Mouse (Mus musculus) cerebellum, adult 2 months (tissue): ENCODE results near the gene Nudt7. TPM values are rescaled to one million over a fixed set of nuclear protein-coding genes. Genes with fewer than 3 reads are reported as not detected.

ENCODE experiments used
- DNase-seq, 2 experiments: peaks; one replicate each; pipeline ENCODE4 v3.0.0; 2021
- H3K27ac ChIP-seq: fragments of 200-500 bp; 2 replicates; pipeline ENCODE4 v1.5.1; 2012; ENCODE audit warnings: low read length, control low read depth, inconsistent platforms; ENCODE audit not compliant: insufficient read depth
- H3K27me3 ChIP-seq: fragments of 200-500 bp; 2 replicates; pipeline ENCODE4 v1.6.1; 2012; ENCODE audit warnings: inconsistent platforms, mild to moderate bottlenecking, low read length, moderate library complexity; ENCODE audit not compliant: control insufficient read depth, insufficient read depth
- H3K4me1 ChIP-seq: fragments of 200-500 bp; 2 replicates; pipeline ENCODE4 v1.6.1; 2011; ENCODE audit warnings: low read length; ENCODE audit not compliant: control insufficient read depth, insufficient read depth
- H3K4me3 ChIP-seq: fragments of 200-500 bp; replicated peaks from 2 replicates; pipeline ENCODE3; 2011; ENCODE audit warnings: mild to moderate bottlenecking, low read depth, low read length, control low read depth; ENCODE audit not compliant: insufficient read depth
- CTCF ChIP-seq: fragments of 200-500 bp; IDR thresholded peaks from 2 replicates; pipeline ENCODE4 v1.5.1; 2011; ENCODE audit warnings: low read depth, mild to moderate bottlenecking, control low read depth, low read length, moderate library complexity, borderline replicate concordance; ENCODE audit not compliant: insufficient read depth
- POLR2A ChIP-seq: fragments of 200-500 bp; IDR thresholded peaks from 2 replicates; pipeline ENCODE4 v1.6.1; 2011; ENCODE audit warnings: low read length, control low read depth, borderline replicate concordance; ENCODE audit not compliant: insufficient read depth
- WGBS: fragments of 180-500 bp; shearing (Covaris S2); methylation state at CpG from one replicate; pipeline ENCODE4 v1.1.7; 2018; 5-methylcytosine and 5-hydroxymethylcytosine counted together
- polyA plus RNA-seq: library from polyadenylated mRNA; depleted of rRNA; stranded (reverse); fragments of >200 nt; gene quantifications from 2 replicates; pipeline ENCODE4 v1.2.3, GENCODE M21; 2012

Nudt7 gene
- polyA plus RNA-seq, 1 experiment: 12.4 TPM

GRCm38 (mm10) chr8:114105971-114106370 lies 27.4 kb upstream of the Nudt7 start:
- H3K27ac ChIP-seq: no peak overlapping the region
- TF ChIP-seq POLR2A: no peak
- TF ChIP-seq CTCF: no peak
- H3K4me1 ChIP-seq: no peaks in the 10 kb centered on the region
- 94% methylated on average over 5 of the region's 5 CpGs for WGBS
- H3K27me3 ChIP-seq: no peaks in the 10 kb centered on the region
- H3K4me3 ChIP-seq: no peak overlapping the region
- DNase-seq: no peak

- no peak for DNase-seq
- no peak for TF ChIP-seq POLR2A
- TF ChIP-seq CTCF: no peak
- no peak overlapping the region for H3K27ac ChIP-seq
- H3K4me1 ChIP-seq: no peaks in the 10 kb centered on the region
- no peaks in the 10 kb centered on the region for H3K27me3 ChIP-seq
- WGBS: 50% methylated on average over 20 of the region's 20 CpGs
- no peak overlapping the region for H3K4me3 ChIP-seq
Observed at GRCm38 (mm10) chr8:114109365-114110140, 23.8 kb upstream of the Nudt7 start.

- TF ChIP-seq CTCF (no peak), POLR2A (no peak)
- no peak for DNase-seq
- Histone ChIP-seq H3K4me1 (no peaks in the 10 kb centered on the region), H3K27me3 (no peaks in the 10 kb centered on the region), H3K27ac (no peak overlapping the region), H3K4me3 (no peak overlapping the region)
- WGBS: 72% methylated on average over 1 of the region's 1 CpGs
Observed at GRCm38 (mm10) chr8:114115076-114115475, 18.3 kb upstream of the Nudt7 start.

DNA sequence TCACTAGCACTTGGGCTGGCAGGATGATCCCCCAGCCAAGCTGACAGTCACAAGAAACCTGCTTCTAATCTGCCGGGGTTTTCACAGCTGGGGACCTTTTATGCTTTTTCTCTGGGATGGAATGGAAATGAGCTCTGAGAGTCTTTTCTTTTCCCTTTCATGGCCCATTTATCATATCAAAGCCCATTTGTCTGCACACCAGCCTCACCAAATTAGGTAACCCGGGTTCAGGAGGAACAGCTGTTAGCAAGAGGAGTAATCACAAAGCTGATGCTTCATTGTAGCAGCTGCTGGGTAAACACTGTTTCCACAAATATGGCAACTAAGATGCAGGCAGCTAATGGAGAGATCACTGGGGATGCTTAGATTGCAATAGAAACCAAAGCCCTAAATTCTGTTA lies 17.3 kb upstream of the Nudt7 start:
- Histone ChIP-seq H3K4me3 (no peak overlapping the region), H3K27me3 (no peaks in the 10 kb centered on the region), H3K4me1 (no peaks in the 10 kb centered on the region), H3K27ac (no peak overlapping the region)
- TF ChIP-seq CTCF (no peak), POLR2A (no peak)
- WGBS: 13% methylated on average over 2 of the region's 2 CpGs
- no peak for DNase-seq

DNA sequence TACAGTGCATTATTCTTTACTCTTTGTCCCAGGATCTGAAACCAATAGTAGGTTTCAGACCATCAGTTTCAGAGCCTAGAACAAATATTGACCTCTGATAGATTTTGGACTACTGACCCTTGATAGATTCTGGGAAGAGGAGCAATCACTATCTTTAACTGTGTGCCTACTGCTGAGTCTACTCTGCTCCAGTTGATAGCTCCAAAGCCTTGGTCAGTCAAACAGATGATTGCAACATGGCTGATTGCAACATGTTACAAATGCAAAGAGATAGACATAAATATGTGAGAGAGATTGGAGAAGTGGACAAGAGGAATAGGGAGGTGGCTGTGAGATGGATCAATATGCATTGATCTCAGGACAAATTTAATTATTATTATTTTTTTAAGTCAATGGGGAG lies 15.9 kb upstream of the Nudt7 start:
- Histone ChIP-seq H3K4me3 (no peak overlapping the region), H3K4me1 (no peaks in the 10 kb centered on the region), H3K27ac (no peak overlapping the region), H3K27me3 (no peaks in the 10 kb centered on the region)
- no peak for DNase-seq
- no peak for TF ChIP-seq POLR2A
- no peak for TF ChIP-seq CTCF

DNA sequence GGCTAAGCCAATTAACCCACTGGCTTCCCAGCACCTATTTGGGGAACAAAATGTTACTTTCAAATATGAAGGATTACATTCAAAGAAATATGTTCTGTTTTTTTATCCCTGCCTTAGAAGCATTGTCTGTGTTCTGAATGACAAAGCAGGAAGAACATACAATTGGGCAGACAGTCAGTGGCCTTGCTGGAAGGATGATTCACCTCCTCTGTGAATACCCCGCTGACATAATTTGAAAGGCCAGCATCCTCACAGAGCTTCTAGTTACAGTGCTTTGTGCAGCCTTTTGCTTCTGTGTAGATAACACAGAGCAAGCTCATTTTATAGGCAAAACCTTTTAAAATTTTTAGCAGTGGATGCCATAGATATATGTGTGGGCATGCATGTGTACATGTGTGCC lies 11.6 kb upstream of the Nudt7 start:
- peak in 1 of 2 experiments; percentile 26 for DNase-seq
- WGBS: 48% methylated on average over 1 of the region's 1 CpGs
- no peaks in the 10 kb centered on the region for H3K27me3 ChIP-seq

DNA sequence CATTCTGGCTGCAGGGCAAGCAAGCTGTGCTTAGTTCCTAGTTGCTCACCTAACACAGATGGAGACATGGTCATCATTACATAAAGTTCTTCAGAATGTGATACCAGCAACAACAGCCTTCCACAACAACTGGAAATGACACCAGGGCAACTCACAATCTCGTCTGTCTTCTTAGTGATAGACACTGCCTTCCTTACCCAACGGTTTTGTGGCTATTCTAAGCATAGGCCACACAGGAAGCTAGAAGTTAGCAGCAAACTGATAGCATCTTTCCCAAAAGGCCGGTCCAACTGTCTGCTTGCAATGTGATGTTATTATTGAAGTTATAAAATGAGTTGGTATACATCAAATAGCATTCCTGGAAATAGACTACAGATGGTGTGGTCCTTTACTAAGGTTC lies 9.7 kb upstream of the Nudt7 start:
- Histone ChIP-seq H3K27ac (no peak overlapping the region), H3K4me1 (no peaks in the 10 kb centered on the region), H3K4me3 (no peak overlapping the region), H3K27me3 (no peaks in the 10 kb centered on the region; the same call in 1 of the 2 replicates)
- TF ChIP-seq CTCF: no peak
- no peak for TF ChIP-seq POLR2A
- WGBS: 88% methylated on average over 3 of the region's 3 CpGs
- no peak for DNase-seq

More for the DNA sequence above, 11.6 kb upstream of the Nudt7 start:
- no peaks in the 10 kb centered on the region for H3K4me1 ChIP-seq
- TF ChIP-seq POLR2A (no peak), CTCF (no peak)
- H3K4me3 ChIP-seq: no peak overlapping the region
- no peak overlapping the region for H3K27ac ChIP-seq

GRCm38 (mm10) chr8:114124084-114124750 lies 9.1 kb upstream of the Nudt7 start:
- no peak overlapping the region for H3K4me3 ChIP-seq
- TF ChIP-seq CTCF (no peak), POLR2A (no peak)
- 44% methylated on average over 4 of the region's 4 CpGs for WGBS
- DNase-seq: peak in 1 of 2 experiments; percentile 16
- no peaks in the 10 kb centered on the region; the same call in 1 of the 2 replicates for H3K27me3 ChIP-seq
- H3K27ac ChIP-seq: no peak overlapping the region
- no peaks in the 10 kb centered on the region for H3K4me1 ChIP-seq
